Mouse (Mus musculus): Measurements from ENCODE around the gene Mitf.

The Mitf gene

GRCm38 (mm10) chr6:97882931-97883330 lies 76.1 kb downstream of the Mitf start:
- DNase-seq (ENCODE audit: low spot score), result no peak

GRCm38 (mm10) chr6:97883496-97883895 lies 76.6 kb downstream of the Mitf start:
- DNase-seq (ENCODE audit: low spot score), result no peak

- no peak for DNase-seq (ENCODE audit: low spot score)
These were observed 78.1 kb downstream of the Mitf start for GRCm38 (mm10) chr6:97884971-97885370.

GRCm38 (mm10) chr6:97885606-97886005 lies 78.8 kb downstream of the Mitf start:
- DNase-seq (ENCODE audit: low spot score), result no peak

- DNase-seq (ENCODE audit: low spot score), result no peak
These were observed 81.0 kb downstream of the Mitf start for GRCm38 (mm10) chr6:97887893-97888292.

GRCm38 (mm10) chr6:97888596-97888995 lies 81.7 kb downstream of the Mitf start:
- DNase-seq (ENCODE audit: low spot score), result no peak

GRCm38 (mm10) chr6:97893546-97893945 lies 86.7 kb downstream of the Mitf start:
- no peak for DNase-seq (ENCODE audit: low spot score)

GRCm38 (mm10) chr6:97897191-97897590 lies 90.3 kb downstream of the Mitf start:
- DNase-seq (ENCODE audit: low spot score), result no peak

- DNase-seq (ENCODE audit: low spot score), result no peak
These were observed 91.2 kb downstream of the Mitf start for GRCm38 (mm10) chr6:97898085-97898484.

GRCm38 (mm10) chr6:97901561-97901960 lies 94.7 kb downstream of the Mitf start:
- DNase-seq (ENCODE audit: low spot score), result no peak

- no peak for DNase-seq (ENCODE audit: low spot score)
These were observed 95.4 kb downstream of the Mitf start for GRCm38 (mm10) chr6:97902205-97902604.

GRCm38 (mm10) chr6:97914768-97915167 lies 107.9 kb downstream of the Mitf start:
- no peak for DNase-seq (ENCODE audit: low spot score)

GRCm38 (mm10) chr6:97916386-97916903 lies 109.6 kb downstream of the Mitf start:
- DNase-seq (ENCODE audit: low spot score), result no peak

GRCm38 (mm10) chr6:97918051-97918450 lies 111.2 kb downstream of the Mitf start:
- no peak for DNase-seq (ENCODE audit: low spot score)

GRCm38 (mm10) chr6:97918481-97918880 lies 111.6 kb downstream of the Mitf start:
- DNase-seq (ENCODE audit: low spot score), result no peak

GRCm38 (mm10) chr6:97919287-97919686 lies 112.4 kb downstream of the Mitf start:
- no peak for DNase-seq (ENCODE audit: low spot score)

GRCm38 (mm10) chr6:97921591-97921990 lies 114.7 kb downstream of the Mitf start:
- no peak for DNase-seq (ENCODE audit: low spot score)

GRCm38 (mm10) chr6:97924221-97924620 lies 117.4 kb downstream of the Mitf start:
- no peak for DNase-seq (ENCODE audit: low spot score)

GRCm38 (mm10) chr6:97929051-97929450 lies 122.2 kb downstream of the Mitf start:
- no peak for DNase-seq (ENCODE audit: low spot score)

- no peak for DNase-seq (ENCODE audit: low spot score)
These were observed 122.6 kb downstream of the Mitf start for GRCm38 (mm10) chr6:97929466-97929865.

GRCm38 (mm10) chr6:97937139-97937538 lies 130.3 kb downstream of the Mitf start:
- no peak for DNase-seq (ENCODE audit: low spot score)

GRCm38 (mm10) chr6:97937897-97938614 lies 131.2 kb downstream of the Mitf start:
- DNase-seq (ENCODE audit: low spot score), result no peak

- DNase-seq (ENCODE audit: low spot score), result no peak
These were observed 134.1 kb downstream of the Mitf start for GRCm38 (mm10) chr6:97940916-97941315.

All from spleen, adult 12 weeks (tissue).